Mouse (Mus musculus) liver, embryonic 14.5 days (tissue): Measurements from ENCODE around the gene Rnf148. TPM values are rescaled to one million over a fixed set of nuclear protein-coding genes. Genes with fewer than 3 reads are reported as not detected.

Experiments used
- ATAC-seq: fragments of 200-750 bp; cut with Nextera tagmentation; 2 replicates; pipeline ENCODE4 v1.8.0; 2017; ENCODE audit warnings: moderate number of reproducible peaks, mild to moderate bottlenecking, moderate library complexity; ENCODE audit not compliant: insufficient read depth
- DNase-seq, 3 experiments: peaks; one replicate each; pipeline ENCODE4 v3.0.0-alpha.2; 2012 to 2013; ENCODE audit warnings: low read depth in 3 of 3, low spot score in 3 of 3
- H3K27ac ChIP-seq: fragments of 300-500 bp; sonication (generic); 2 replicates; pipeline ENCODE4 v1.5.1; 2014; ENCODE audit warnings: moderate library complexity, mild to moderate bottlenecking, control low read depth, inconsistent platforms
- H3K27me3 ChIP-seq: fragments of 300-500 bp; sonication (generic); 2 replicates; pipeline ENCODE4 v1.6.1; 2014; ENCODE audit warnings: mild to moderate bottlenecking, low read length, moderate library complexity; ENCODE audit not compliant: control insufficient read depth, insufficient read depth
- H3K36me3 ChIP-seq: fragments of 300-500 bp; sonication (generic); replicated peaks from 2 replicates; pipeline ENCODE4 v1.6.1; 2014; ENCODE audit warnings: low read depth; ENCODE audit not compliant: control insufficient read depth, insufficient read depth
- H3K4me1 ChIP-seq, 2 experiments: fragments of 200-500 bp in 1 of 2; fragments of 300-500 bp in 1 of 2; sonication (generic) in 1 of 2; replicated peaks; 2 replicates each; pipeline ENCODE4 v1.6.1; 2012 to 2014; ENCODE audit warnings: antibody characterized with exemption in 1 of 2, inconsistent platforms in 1 of 2, low read length in 1 of 2; ENCODE audit not compliant: control insufficient read depth in 2 of 2, insufficient read depth in 2 of 2
- H3K4me2 ChIP-seq: fragments of 300-500 bp; sonication (generic); 2 replicates; pipeline ENCODE4 v1.6.1; 2014; ENCODE audit warnings: low read depth, mild to moderate bottlenecking, control low read depth, moderate library complexity
- H3K4me3 ChIP-seq, 2 experiments: fragments of 200-500 bp in 1 of 2; fragments of 300-500 bp in 1 of 2; sonication (generic) in 1 of 2; 2 replicates each; pipeline ENCODE4 v1.5.1; 2012 to 2014; ENCODE audit warnings: low read depth in 2 of 2, low read length in 2 of 2, mild to moderate bottlenecking in 2 of 2, control low read depth in 1 of 2, inconsistent platforms in 1 of 2, moderate library complexity in 1 of 2; ENCODE audit not compliant: insufficient read depth in 1 of 2
- H3K9ac ChIP-seq: fragments of 300-500 bp; sonication (generic); replicated peaks from 2 replicates; pipeline ENCODE4 v1.6.1; 2014; ENCODE audit warnings: mild to moderate bottlenecking, control low read depth, moderate library complexity
- H3K9me3 ChIP-seq: fragments of 300-500 bp; sonication (generic); 2 replicates; pipeline ENCODE4 v1.6.1; 2016; ENCODE audit warnings: low read length, mixed read lengths; ENCODE audit not compliant: control insufficient read depth
- CTCF ChIP-seq: IDR thresholded peaks from 2 replicates; pipeline ENCODE4 v1.5.1; 2016; ENCODE audit warnings: antibody characterized with exemption, low read depth, control low read depth
- EP300 ChIP-seq: IDR thresholded peaks from 2 replicates; pipeline ENCODE4 v1.6.1; 2016; ENCODE audit warnings: antibody characterized with exemption, low read depth
- WGBS: fragments of 180-500 bp; shearing (Covaris S2); extraction: QIAGEN DNeasy Blood & Tissue Kit; methylation state at CpG from one replicate; pipeline ENCODE4 v1.1.7; 2014; ENCODE audit not compliant: insufficient replicate concordance; 5-methylcytosine and 5-hydroxymethylcytosine counted together
- polyA plus RNA-seq, 2 experiments: library from polyadenylated mRNA; depleted of rRNA in 1 of 2; stranded (reverse) in 1 of 2; unstranded in 1 of 2; fragments of >200 nt; fragmentation: Nextera tagmentation in 1 of 2; extraction: Ambion mirVana in 1 of 2; gene quantifications; 2 replicates each; pipeline versions ENCODE4 v1.2.1 to v1.2.3; 2012 to 2014

Rnf148 gene
- polyA plus RNA-seq, 2 experiments: not detected

- ATAC-seq: no peak
- H3K9ac ChIP-seq: no peak overlapping the region
- no peaks in the 10 kb centered on the region for H3K36me3 ChIP-seq
- no peaks in the 10 kb centered on the region for H3K4me1 ChIP-seq
- DNase-seq: no peak
- H3K4me3 ChIP-seq: no peak overlapping the region
- H3K27me3 ChIP-seq: no peaks in the 10 kb centered on the region
- 54% methylated on average over 7 of the region's 7 CpGs for WGBS
- no peaks in the 10 kb centered on the region for H3K9me3 ChIP-seq
- H3K27ac ChIP-seq: no peak overlapping the region
- no peak overlapping the region for H3K4me2 ChIP-seq
- TF ChIP-seq CTCF: no peak
- TF ChIP-seq EP300: no peak
Observed at GRCm38 (mm10) chr6:23647627-23648247, 7.2 kb downstream of the Rnf148 start.

DNA sequence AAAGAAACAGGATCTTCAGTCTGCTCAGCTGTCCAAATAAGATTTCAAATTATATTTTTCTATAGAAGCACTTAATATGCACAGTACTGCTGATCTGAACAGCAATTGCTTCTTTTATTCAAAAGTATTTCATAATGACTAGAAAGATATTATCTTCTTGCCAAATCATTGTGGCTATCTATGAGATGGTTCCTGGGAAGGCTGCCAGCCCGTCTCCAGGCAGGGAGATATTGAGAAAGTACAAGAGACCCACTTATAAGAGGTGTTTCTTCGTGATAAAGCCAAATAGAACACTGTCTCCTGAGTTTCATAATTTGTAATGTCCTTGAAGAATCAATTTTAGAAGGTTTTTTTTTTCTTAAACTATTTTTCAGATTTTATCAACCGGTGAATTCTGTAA is 17.9 kb downstream of the Rnf148 start:
- no peaks in the 10 kb centered on the region for H3K27me3 ChIP-seq
- ATAC-seq: no peak
- H3K4me1 ChIP-seq: no peaks in the 10 kb centered on the region
- no peaks in the 10 kb centered on the region for H3K9me3 ChIP-seq
- WGBS: 46% methylated on average over 3 of the region's 3 CpGs
- DNase-seq: no peak
- H3K4me3 ChIP-seq: no peak overlapping the region
- H3K27ac ChIP-seq: no peak overlapping the region
- no peak overlapping the region for H3K4me2 ChIP-seq
- no peak overlapping the region for H3K9ac ChIP-seq
- H3K36me3 ChIP-seq: no peaks in the 10 kb centered on the region
- TF ChIP-seq EP300: no peak
- no peak for TF ChIP-seq CTCF

DNA sequence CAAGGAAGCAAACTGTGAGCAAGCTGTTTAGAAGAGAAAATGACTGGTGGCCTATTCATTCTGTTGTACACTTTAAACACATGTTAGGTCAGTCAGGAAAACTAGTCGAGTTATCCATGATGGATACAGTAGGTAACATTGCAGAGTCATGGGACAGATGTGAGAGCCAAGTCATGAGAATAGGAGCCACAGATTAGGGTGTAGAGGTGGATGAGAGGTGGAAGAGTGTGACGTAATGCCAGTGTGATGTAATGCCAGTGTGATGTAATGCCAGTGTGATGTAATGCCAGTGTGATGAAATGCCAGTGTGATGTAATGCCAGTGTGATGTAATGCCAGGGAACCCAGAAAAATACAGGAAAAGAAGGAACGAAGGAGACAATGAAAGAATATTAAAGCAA is 19.7 kb downstream of the Rnf148 start:
- Histone ChIP-seq H3K4me2 (no peak overlapping the region), H3K36me3 (no peaks in the 10 kb centered on the region), H3K27ac (no peak overlapping the region), H3K27me3 (no peaks in the 10 kb centered on the region), H3K9ac (no peak overlapping the region), H3K4me1 (no peaks in the 10 kb centered on the region), H3K4me3 (no peak overlapping the region), H3K9me3 (no peaks in the 10 kb centered on the region)
- TF ChIP-seq CTCF (no peak), EP300 (no peak)
- DNase-seq: no peak
- no peak for ATAC-seq
- WGBS: 48% methylated on average over 3 of the region's 3 CpGs

GRCm38 (mm10) chr6:23634016-23634415 is 20.9 kb downstream of the Rnf148 start:
- 64% methylated on average over 9 of the region's 9 CpGs for WGBS
- no peak for TF ChIP-seq EP300
- TF ChIP-seq CTCF: no peak
- Histone ChIP-seq H3K27ac (no peak overlapping the region), H3K36me3 (no peaks in the 10 kb centered on the region), H3K4me3 (no peak overlapping the region), H3K4me2 (no peak overlapping the region), H3K9me3 (no peaks in the 10 kb centered on the region), H3K4me1 (no peaks in the 10 kb centered on the region), H3K9ac (no peak overlapping the region), H3K27me3 (no peaks in the 10 kb centered on the region)
- no peak for ATAC-seq
- no peak for DNase-seq

DNA sequence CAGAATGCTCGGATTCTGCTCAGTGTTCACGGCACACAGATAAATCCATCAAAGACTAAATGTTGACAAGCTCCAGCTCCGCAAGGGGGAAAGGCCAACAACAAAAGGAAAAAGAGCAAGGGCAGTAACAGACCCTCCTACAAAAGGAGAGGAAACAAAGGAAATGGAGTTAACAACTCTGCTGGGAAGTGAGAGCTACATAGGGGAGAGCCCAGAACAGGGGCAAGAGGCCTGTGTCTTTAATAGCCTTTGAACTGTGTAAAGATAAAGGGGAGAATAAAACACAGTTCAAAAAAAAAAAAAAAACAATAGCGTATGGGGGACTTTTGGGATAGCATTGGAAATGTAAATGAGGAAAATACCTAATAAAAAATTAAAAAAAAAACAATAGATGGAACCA is 24.5 kb downstream of the Rnf148 start:
- no peak overlapping the region for H3K4me2 ChIP-seq
- WGBS: 26% methylated on average over 4 of the region's 4 CpGs
- ATAC-seq: no peak
- H3K4me3 ChIP-seq: no peak overlapping the region
- no peak overlapping the region for H3K9ac ChIP-seq
- no peak for DNase-seq
- no peaks in the 10 kb centered on the region for H3K27me3 ChIP-seq
- H3K4me1 ChIP-seq: no peaks in the 10 kb centered on the region
- no peak overlapping the region for H3K27ac ChIP-seq
- H3K36me3 ChIP-seq: no peaks in the 10 kb centered on the region
- TF ChIP-seq CTCF: no peak
- no peaks in the 10 kb centered on the region for H3K9me3 ChIP-seq

Other genes with a start within 250 kb of the Rnf148 start
- not detected in 2 replicates for gene Rnf133, start 4.8 kb downstream of the Rnf148 start, polyA plus RNA-seq (2012; rRNA removed)
- gene Rnf133, start 4.8 kb downstream of the Rnf148 start, polyA plus RNA-seq (2014; fragmentation: Nextera tagmentation; extraction: Ambion mirVana): not detected in 2 replicates
- 0.05 and 0.07 TPM in 2 replicates for gene Cadps2, start 184.3 kb upstream of the Rnf148 start, polyA plus RNA-seq (2012; rRNA removed)
- gene Cadps2, start 184.3 kb upstream of the Rnf148 start, polyA plus RNA-seq (2014; fragmentation: Nextera tagmentation; extraction: Ambion mirVana): 0.05 and 0.11 TPM in 2 replicates